Mouse (Mus musculus) layer of hippocampus, postnatal 25 days (tissue): ENCODE measurements around the gene Snx19. TPM values are rescaled to one million over a fixed set of nuclear protein-coding genes. Genes with fewer than 3 reads are reported as not detected.

Source experiments
- DNase-seq, 2 experiments: peaks; one replicate each; pipeline ENCODE4 v3.0.0; 2022; ENCODE audit warnings: mixed read lengths in 2 of 2, low spot score in 1 of 2; ENCODE audit errors: extremely low spot score in 1 of 2
- total RNA-seq, 2 experiments: library from RNA; stranded (reverse); gene quantifications; 2 replicates each; pipeline ENCODE4 v1.2.3; 2021

Snx19 gene
- total RNA-seq, 2 experiments from 2014 or later: 47.0 to 48.2 TPM

DNA sequence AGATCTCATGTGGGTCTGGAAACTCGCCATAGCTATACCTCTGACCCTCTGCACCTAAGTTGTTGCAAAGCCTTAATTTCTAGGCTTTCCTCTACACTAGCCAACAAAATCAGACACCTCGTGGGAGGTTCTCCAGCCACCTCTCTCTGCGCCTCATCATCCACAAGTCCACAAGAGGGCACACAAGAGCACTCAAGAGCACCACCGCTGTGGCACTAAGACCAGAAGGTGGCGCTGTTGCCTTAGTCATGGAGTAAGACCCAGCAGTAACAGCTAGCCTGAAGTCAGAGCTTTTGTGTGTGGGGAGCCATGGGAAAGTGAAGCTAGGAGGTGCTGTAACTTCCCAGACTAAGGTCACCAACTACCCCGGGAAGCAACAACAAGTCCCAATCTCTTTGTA, 53.6 kb downstream of the Snx19 start:
- peak; percentile 92 to 99 for DNase-seq

DNA sequence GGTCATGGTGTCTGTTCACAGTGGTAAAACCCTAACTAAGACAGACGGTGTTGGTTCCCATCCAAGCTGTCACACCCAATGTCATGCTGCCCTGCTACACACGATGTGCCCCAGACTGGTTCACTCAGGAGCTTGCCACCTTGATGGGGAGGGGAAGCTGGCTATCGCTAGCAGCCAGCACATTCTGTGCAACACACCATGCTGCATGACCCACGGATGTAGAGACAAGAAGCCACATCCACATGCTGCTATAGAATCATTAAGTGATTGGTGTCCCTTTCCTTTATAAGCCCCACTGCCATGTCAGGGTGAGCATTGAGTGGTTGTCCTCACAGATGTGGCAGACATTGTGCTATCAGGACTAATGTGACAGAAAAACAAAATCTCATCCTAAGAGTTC, 55.2 kb downstream of the Snx19 start:
- no peak for DNase-seq

DNA sequence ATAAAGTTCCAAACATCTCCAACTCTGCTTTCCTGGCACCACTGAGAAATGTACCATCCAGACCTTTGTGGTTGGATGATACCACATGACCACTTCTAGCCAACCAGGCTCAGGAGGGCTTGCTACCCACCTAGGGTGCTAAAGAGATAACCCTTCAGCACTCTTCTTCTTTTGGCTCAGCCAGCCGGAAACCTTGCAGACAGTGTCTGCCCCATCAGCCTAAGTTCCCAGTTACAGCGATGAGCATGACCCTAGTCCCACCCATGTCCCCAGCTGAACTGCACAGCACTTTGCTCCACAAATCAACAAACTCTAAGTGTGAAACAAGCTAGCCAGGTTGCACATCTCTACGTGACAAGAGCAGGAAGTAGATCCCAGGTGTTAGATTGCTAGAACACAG, 57.3 kb downstream of the Snx19 start:
- DNase-seq: no peak

DNA sequence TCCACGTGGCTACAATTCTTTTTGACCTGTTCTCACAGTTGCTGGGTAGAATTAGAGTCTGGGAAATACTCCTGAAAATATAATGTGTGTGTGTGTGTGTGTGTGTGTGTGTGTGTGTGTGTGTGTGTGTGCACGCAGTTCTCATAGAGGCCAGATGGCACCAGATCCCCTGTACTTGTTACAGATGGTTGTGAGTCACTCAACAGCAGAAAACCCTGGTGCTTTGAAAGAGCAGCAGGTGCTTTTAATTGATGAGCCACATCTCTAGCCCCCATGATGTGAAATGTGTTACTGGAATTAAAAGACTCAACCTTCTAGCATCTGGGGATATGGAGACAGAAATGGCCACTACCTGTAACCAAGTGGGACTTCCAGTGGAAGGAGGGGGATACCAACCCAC, 58.3 kb downstream of the Snx19 start:
- no peak for DNase-seq

DNA sequence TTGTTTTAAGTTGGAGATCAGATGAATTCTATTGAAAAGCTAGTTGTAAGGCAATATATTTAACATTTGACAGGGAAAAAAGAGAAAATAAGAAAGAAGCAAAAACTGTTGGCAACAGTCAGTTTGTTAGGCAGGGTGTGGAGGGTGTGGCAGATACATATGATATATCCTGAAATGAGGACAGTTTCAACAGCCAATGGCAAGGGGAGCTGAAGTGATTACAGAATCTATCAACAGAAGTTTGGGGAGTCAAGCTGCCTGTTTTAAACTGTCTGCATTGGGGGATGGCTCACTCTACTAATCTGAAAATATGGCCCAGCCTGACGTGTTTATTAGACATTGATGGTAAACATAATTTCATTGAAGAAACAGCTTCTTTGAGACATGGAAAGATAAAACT, 61.5 kb downstream of the Snx19 start:
- no peak for DNase-seq

DNA sequence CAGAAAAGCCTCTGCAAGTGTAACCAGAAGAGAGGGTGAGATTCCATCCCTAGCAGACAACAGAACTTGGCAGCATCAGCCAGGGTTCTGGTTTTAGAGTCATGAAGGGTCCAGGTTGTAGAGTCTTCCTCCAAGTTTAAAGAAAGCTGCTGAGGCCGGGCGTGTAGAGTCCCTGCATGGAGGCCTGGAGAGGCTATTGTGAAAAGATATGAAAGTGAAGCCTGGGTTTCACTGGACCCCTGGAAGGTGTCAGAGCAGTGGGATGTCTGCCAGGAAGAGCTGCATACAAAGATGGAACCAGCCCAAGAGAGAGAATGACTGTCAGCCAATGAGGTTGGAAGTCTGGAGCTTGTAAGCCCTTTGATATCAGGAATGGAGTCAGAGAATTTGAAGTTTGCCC, 67.5 kb downstream of the Snx19 start:
- DNase-seq: no peak

DNA sequence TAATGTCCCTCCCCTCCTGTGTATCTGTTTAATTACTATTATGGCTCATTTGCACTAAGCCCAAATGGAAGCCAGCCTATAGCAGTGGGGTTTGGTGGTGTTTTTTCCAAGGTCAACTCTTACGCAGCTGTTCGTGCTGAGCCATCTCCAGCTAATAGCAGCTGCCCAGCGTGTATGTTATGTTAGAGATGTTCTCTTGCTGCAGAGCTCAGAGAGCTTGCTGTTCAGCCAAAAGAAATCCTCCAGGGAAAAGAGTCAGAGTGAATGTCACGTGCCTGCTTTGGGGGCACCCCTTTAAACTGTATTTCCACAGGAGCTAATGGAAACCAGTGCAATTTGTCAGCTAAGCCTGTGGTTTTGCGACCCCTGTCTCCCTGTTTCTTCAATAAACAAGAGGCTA, 82.1 kb downstream of the Snx19 start:
- DNase-seq: no peak

DNA sequence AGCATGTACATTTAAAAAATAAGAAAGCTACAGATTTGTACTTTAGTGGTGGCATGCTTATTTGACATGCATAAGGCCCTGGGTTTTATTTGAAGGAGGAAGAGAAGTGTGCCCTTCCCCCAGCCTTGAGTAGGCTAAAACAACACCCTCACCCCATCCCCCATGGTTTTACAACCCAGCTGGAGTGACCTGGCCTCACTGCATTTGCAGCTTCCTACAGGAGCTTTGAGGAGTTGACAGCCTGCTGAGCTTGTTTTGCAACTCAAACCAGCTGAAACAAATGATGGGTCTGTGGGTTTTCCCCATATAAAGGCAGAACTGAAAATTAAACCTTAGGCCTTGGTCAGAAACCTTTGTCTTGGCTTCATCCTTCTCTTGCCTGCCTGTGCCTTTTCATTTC, 89.0 kb downstream of the Snx19 start:
- DNase-seq: no peak
